Mouse (Mus musculus) midbrain, embryonic 12.5 days (tissue): ENCODE results near the gene Mtg1. TPM values are rescaled to one million over a fixed set of nuclear protein-coding genes. Genes with fewer than 3 reads are reported as not detected.

Experiments
- ATAC-seq: fragments of 200-750 bp; cut with Nextera tagmentation; 2 replicates; pipeline ENCODE4 v1.8.0; 2017; ENCODE audit warnings: low read depth, moderate TSS enrichment, moderate library complexity; ENCODE audit not compliant: low FRiP score
- H3K27ac ChIP-seq: fragments of 300-500 bp; sonication (generic); replicated peaks from 2 replicates; pipeline ENCODE4 v1.5.1; 2016; ENCODE audit warnings: mild to moderate bottlenecking
- H3K27me3 ChIP-seq: fragments of 300-500 bp; sonication (generic); 2 replicates; pipeline ENCODE4 v1.6.1; 2016; ENCODE audit warnings: mild to moderate bottlenecking
- H3K36me3 ChIP-seq: fragments of 300-500 bp; sonication (generic); 2 replicates; pipeline ENCODE4 v1.6.1; 2016
- H3K4me1 ChIP-seq: fragments of 300-500 bp; sonication (generic); 2 replicates; pipeline ENCODE4 v1.6.1; 2016
- H3K4me2 ChIP-seq: fragments of 300-500 bp; sonication (generic); replicated peaks from 2 replicates; pipeline ENCODE4 v1.6.1; 2016; ENCODE audit warnings: mild to moderate bottlenecking, moderate library complexity
- H3K4me3 ChIP-seq: fragments of 300-500 bp; sonication (generic); 2 replicates; pipeline ENCODE4 v1.5.1; 2016; ENCODE audit warnings: mild to moderate bottlenecking
- H3K9ac ChIP-seq: fragments of 300-500 bp; sonication (generic); replicated peaks from 2 replicates; pipeline ENCODE4 v1.6.1; 2016; ENCODE audit warnings: mild to moderate bottlenecking, moderate library complexity
- H3K9me3 ChIP-seq: fragments of 300-500 bp; sonication (generic); 2 replicates; pipeline ENCODE4 v1.6.1; 2016; ENCODE audit warnings: mild to moderate bottlenecking
- WGBS: fragments of 180-500 bp; shearing (Covaris S2); methylation state at CpG from one replicate; pipeline ENCODE4 v1.1.7; 2016; 5-methylcytosine and 5-hydroxymethylcytosine counted together
- polyA plus RNA-seq: library from polyadenylated mRNA; unstranded; fragments of >200 nt; fragmentation: Nextera tagmentation; extraction: Ambion mirVana; gene quantifications from 2 replicates; pipeline ENCODE4 v1.2.1, GENCODE M21; 2016

The Mtg1 gene
- polyA plus RNA-seq, 1 experiment from 2014 or later = 28.8 TPM

GRCm38 (mm10) chr7:140170863-140171262 lies 33.5 kb downstream of the Mtg1 start:
- no peak for ATAC-seq
- no peak overlapping the region for H3K9ac ChIP-seq
- no peaks in the 10 kb centered on the region for H3K27me3 ChIP-seq
- H3K4me3 ChIP-seq = no peak overlapping the region
- H3K27ac ChIP-seq = no peak overlapping the region
- no peaks in the 10 kb centered on the region for H3K4me1 ChIP-seq
- no peak overlapping the region for H3K4me2 ChIP-seq
- WGBS = 89% methylated on average over 3 of the region's 3 CpGs
- no peaks in the 10 kb centered on the region for H3K36me3 ChIP-seq
- no peaks in the 10 kb centered on the region for H3K9me3 ChIP-seq

- no peaks in the 10 kb centered on the region for H3K36me3 ChIP-seq
- no peaks in the 10 kb centered on the region for H3K9me3 ChIP-seq
- no peak for ATAC-seq
- no peak within 1 kb of the TSS for H3K4me3 ChIP-seq
- no peak within 1 kb of the TSS for H3K4me2 ChIP-seq
- H3K4me1 ChIP-seq = no peaks in the 10 kb centered on the region
- H3K27ac ChIP-seq = no peak within 1 kb of the TSS
- no peak within 1 kb of the TSS for H3K9ac ChIP-seq
- WGBS = 65% methylated on average over 1 of the region's 1 CpGs
- H3K27me3 ChIP-seq = no peaks in the 10 kb centered on the region
Measured at GRCm38 (mm10) chr7:140172936-140173335, 35.6 kb downstream of the Mtg1 start, which contains the start of gene Olfr523. Gene Olfr523 (plus strand): TSS chr7:140173217.

GRCm38 (mm10) chr7:140179176-140179575 lies 41.8 kb downstream of the Mtg1 start:
- Histone ChIP-seq H3K36me3 (no peaks in the 10 kb centered on the region), H3K27ac (no peak overlapping the region), H3K4me2 (no peak overlapping the region), H3K9me3 (no peaks in the 10 kb centered on the region), H3K4me3 (no peak overlapping the region), H3K4me1 (no peaks in the 10 kb centered on the region), H3K27me3 (no peaks in the 10 kb centered on the region), H3K9ac (no peak overlapping the region)
- ATAC-seq = no peak
- WGBS = 89% methylated on average over 2 of the region's 2 CpGs

- no peak overlapping the region for H3K9ac ChIP-seq
- H3K4me1 ChIP-seq = no peaks in the 10 kb centered on the region
- H3K27ac ChIP-seq = no peak overlapping the region
- H3K4me3 ChIP-seq = no peak overlapping the region
- H3K9me3 ChIP-seq = no peaks in the 10 kb centered on the region
- H3K36me3 ChIP-seq = no peaks in the 10 kb centered on the region
- H3K27me3 ChIP-seq = no peaks in the 10 kb centered on the region
- H3K4me2 ChIP-seq = no peak overlapping the region
- ATAC-seq = no peak
- WGBS = 80% methylated on average over 2 of the region's 2 CpGs
Measured at GRCm38 (mm10) chr7:140180692-140181091, 43.3 kb downstream of the Mtg1 start.

- H3K36me3 ChIP-seq = no peaks in the 10 kb centered on the region
- no peak for ATAC-seq
- no peak overlapping the region for H3K27ac ChIP-seq
- H3K9me3 ChIP-seq = no peaks in the 10 kb centered on the region
- H3K4me3 ChIP-seq = no peak overlapping the region
- no peak overlapping the region for H3K4me2 ChIP-seq
- no peak overlapping the region for H3K9ac ChIP-seq
- H3K27me3 ChIP-seq = no peaks in the 10 kb centered on the region
- 83% methylated on average over 4 of the region's 4 CpGs for WGBS
- H3K4me1 ChIP-seq = no peaks in the 10 kb centered on the region
Measured at GRCm38 (mm10) chr7:140184206-140184605, 46.8 kb downstream of the Mtg1 start.

GRCm38 (mm10) chr7:140186646-140187620 lies 49.6 kb downstream of the Mtg1 start:
- Histone ChIP-seq H3K9me3 (no peaks in the 10 kb centered on the region), H3K4me1 (no peaks in the 10 kb centered on the region), H3K36me3 (no peaks in the 10 kb centered on the region), H3K27ac (no peak overlapping the region), H3K9ac (no peak overlapping the region), H3K4me3 (no peak overlapping the region), H3K27me3 (no peaks in the 10 kb centered on the region), H3K4me2 (no peak overlapping the region)
- 66% methylated on average over 18 of the region's 18 CpGs for WGBS
- ATAC-seq = no peak

- Histone ChIP-seq H3K9me3 (no peaks in the 10 kb centered on the region), H3K4me2 (no peak overlapping the region), H3K27me3 (no peaks in the 10 kb centered on the region), H3K4me3 (no peak overlapping the region), H3K27ac (no peak overlapping the region), H3K36me3 (no peaks in the 10 kb centered on the region), H3K9ac (no peak overlapping the region), H3K4me1 (no peaks in the 10 kb centered on the region)
- WGBS = 84% methylated on average over 7 of the region's 7 CpGs
- ATAC-seq = no peak
Measured at GRCm38 (mm10) chr7:140187721-140188390, 50.5 kb downstream of the Mtg1 start.

- no peak overlapping the region for H3K4me3 ChIP-seq
- no peaks in the 10 kb centered on the region for H3K9me3 ChIP-seq
- no peaks in the 10 kb centered on the region for H3K36me3 ChIP-seq
- no peak overlapping the region for H3K9ac ChIP-seq
- 63% methylated on average over 4 of the region's 4 CpGs for WGBS
- no peak for ATAC-seq
- no peaks in the 10 kb centered on the region for H3K27me3 ChIP-seq
- H3K4me1 ChIP-seq = no peaks in the 10 kb centered on the region
- no peak overlapping the region for H3K4me2 ChIP-seq
- H3K27ac ChIP-seq = no peak overlapping the region
Measured at GRCm38 (mm10) chr7:140188391-140189328, 51.3 kb downstream of the Mtg1 start.

- H3K36me3 ChIP-seq = no peaks in the 10 kb centered on the region
- H3K27me3 ChIP-seq = no peaks in the 10 kb centered on the region
- H3K27ac ChIP-seq = no peak overlapping the region
- H3K4me1 ChIP-seq = no peaks in the 10 kb centered on the region
- WGBS = 84% methylated on average over 1 of the region's 1 CpGs
- no peaks in the 10 kb centered on the region for H3K9me3 ChIP-seq
- ATAC-seq = no peak
- no peak overlapping the region for H3K4me3 ChIP-seq
- H3K4me2 ChIP-seq = no peak overlapping the region
- no peak overlapping the region for H3K9ac ChIP-seq
Measured at GRCm38 (mm10) chr7:140190435-140190834, 53.1 kb downstream of the Mtg1 start.

GRCm38 (mm10) chr7:140192445-140192844 lies 55.1 kb downstream of the Mtg1 start:
- H3K27me3 ChIP-seq = no peaks in the 10 kb centered on the region
- H3K4me1 ChIP-seq = no peaks in the 10 kb centered on the region
- H3K27ac ChIP-seq = no peak overlapping the region
- no peaks in the 10 kb centered on the region for H3K9me3 ChIP-seq
- H3K36me3 ChIP-seq = no peaks in the 10 kb centered on the region
- 59% methylated on average over 2 of the region's 2 CpGs for WGBS
- H3K4me2 ChIP-seq = no peak overlapping the region
- ATAC-seq = no peak
- H3K9ac ChIP-seq = no peak overlapping the region
- H3K4me3 ChIP-seq = no peak overlapping the region

GRCm38 (mm10) chr7:140192851-140193250 lies 55.5 kb downstream of the Mtg1 start:
- Histone ChIP-seq H3K9ac (no peak overlapping the region), H3K4me1 (no peaks in the 10 kb centered on the region), H3K36me3 (no peaks in the 10 kb centered on the region), H3K4me3 (no peak overlapping the region), H3K4me2 (no peak overlapping the region), H3K9me3 (no peaks in the 10 kb centered on the region), H3K27me3 (no peaks in the 10 kb centered on the region), H3K27ac (no peak overlapping the region)
- 94% methylated on average over 2 of the region's 2 CpGs for WGBS
- no peak for ATAC-seq
